Mouse (Mus musculus) gastrocnemius, postnatal 36 days (tissue): ENCODE measurements at regions not wholly inside any gene's neighbourhood (a gene's known extent, or its start where the extent isn't known, plus 50 kb on each side); places are given as distances from the start of the nearest gene placed in this dataset.

ENCODE experiments used
- DNase-seq, 2 experiments: peaks; one replicate each; pipeline ENCODE4 v3.0.0; 2022
- intact Hi-C: fragments of 180-260 bp; cut with DNase I; formaldehyde crosslinking; loops from one replicate; pipeline ENCODE4 v1.15.1; 2025

DNA sequence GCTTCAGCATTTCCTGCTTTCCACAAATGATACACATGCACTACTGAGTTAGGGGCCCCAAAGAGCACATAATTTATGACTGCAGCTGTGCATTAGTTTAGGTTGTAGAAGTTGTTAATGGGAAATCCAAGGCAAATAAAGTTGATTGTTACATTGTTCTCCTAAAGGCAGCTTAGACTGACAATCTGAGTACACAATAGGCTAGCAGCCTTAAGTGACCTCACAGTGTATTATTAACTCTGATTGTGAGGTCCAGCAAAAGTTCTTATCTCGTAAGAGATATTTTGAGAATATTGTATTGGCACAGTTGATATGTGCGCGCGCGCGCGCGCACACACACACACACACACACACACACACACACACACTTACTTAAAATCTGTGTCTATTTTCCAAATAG, 70.5 kb upstream of the Yae1d1 start:
- no peak for DNase-seq
- intact Hi-C loops = loop anchor here (5.0 kb wide), 1 partner anchor 744 kb away; no protein-coding TSS in a partner anchor

DNA sequence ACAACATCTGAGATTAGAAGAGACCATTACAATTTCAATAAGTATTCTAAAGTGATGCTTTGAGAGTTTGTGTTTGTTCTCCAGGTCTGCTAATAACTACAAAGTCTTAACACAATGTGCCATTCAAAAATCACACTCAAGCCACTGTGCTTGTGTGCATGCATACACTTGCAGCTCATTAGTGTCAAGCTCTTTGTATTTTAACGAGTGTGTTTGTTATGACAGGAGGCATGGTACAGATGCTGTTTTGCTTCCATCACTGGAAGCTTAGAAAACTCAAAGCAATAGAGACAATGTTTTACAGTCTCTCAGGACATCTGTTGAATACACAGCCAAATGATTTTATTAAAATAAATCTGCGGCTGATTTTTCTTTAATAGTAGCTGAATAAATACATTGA, 67.1 kb upstream of the Yae1d1 start:
- DNase-seq = no peak
- intact Hi-C loops = loop anchor here (5.0 kb wide), 1 partner anchor 747 kb away; no protein-coding TSS in a partner anchor

DNA sequence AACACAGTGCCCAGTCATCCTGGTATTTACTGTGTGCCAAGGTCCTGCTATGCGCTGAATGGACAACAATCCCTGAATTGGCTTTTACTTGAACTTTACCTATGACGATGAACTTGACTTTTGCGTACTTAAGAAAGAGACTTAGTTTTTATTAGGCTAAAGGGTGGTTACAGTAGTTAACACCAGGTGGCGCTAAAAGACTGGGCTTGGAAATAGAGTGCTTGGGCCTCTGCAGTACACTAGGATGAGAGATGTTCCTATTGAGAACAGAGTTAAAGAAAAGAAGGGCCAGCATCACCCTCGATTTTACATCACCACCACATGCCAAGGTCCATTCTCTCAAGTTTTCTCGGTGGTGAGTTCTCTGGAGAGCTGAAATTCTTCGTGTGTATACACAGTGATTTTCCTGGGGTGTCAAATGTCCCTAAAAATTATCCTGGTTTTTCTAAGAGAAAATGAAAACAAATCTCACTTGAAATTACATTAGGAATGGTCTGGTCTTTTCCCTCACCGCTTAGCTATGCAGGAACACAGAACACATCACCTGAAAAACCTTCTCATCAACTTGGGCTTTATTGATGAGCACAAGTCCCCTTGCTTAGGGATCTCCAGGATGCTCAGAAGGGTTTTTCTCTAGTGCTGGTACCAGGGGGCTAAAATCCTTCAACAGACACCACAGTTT, 64.2 kb upstream of the Yae1d1 start:
- intact Hi-C loops = loop anchor here (10.0 kb wide), 1 partner anchor 1077 kb away; no protein-coding TSS in a partner anchor

DNA sequence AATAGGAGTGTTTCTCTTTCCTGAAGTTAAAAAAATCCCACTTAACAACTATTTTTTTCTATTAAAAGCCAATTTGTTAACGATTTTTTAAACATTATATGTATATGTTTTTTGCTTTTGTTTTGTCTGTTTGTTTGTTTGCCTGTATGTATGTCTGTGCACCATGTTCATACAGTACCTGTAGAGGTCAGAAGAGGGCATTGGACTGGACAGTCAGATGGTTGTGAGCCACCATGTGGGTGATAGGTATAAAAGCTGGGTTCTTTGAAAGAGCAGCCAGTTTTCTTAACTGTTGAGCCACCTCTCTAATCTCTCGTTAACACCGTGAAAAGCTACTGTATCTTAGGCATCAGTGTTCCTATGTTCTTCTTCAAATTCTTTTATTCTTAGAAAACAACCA, 63.7 kb upstream of the Yae1d1 start:
- DNase-seq = no peak
- intact Hi-C loops = loop anchor here (10.0 kb wide), 1 partner anchor 1078 kb away; no protein-coding TSS in a partner anchor

More for the DNA sequence above, 64.2 kb upstream of the Yae1d1 start:
- DNase-seq = peak in 1 of 2 experiments; percentile 13

DNA sequence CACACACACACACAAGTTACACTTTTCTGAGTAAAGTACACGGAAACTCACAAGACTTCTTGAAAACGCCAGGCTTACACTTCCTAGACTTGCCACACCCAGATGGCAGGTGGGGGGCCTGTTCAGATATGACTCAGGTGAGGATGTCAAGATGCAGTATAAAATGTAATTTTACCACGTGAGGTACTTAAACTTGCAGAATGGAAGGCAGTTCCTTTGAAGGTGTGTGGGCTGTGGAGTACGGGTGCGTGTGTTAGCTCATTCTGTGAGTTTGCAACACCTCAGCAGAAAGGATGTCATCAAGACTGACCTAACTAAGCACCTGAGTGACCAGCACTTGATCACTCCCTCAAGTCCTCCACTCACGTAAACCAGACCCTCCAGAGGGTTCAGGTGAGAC, 50.0 kb upstream of the Yae1d1 start:
- no peak for DNase-seq
- intact Hi-C loops = no loop called here
